Mouse (Mus musculus) heart, embryonic 13.5 days (tissue): Measurements from ENCODE around the gene Cldnd2. TPM values are rescaled to one million over a fixed set of nuclear protein-coding genes. Genes with fewer than 3 reads are reported as not detected.

Experiments
- microRNA-seq: library from miRNA; unstranded; fragments of <30 nt; microRNA quantifications from one replicate; pipeline ENCODE4, GENCODE M21; 2016
- polyA plus RNA-seq: library from polyadenylated mRNA; unstranded; fragments of >200 nt; fragmentation: Nextera tagmentation; extraction: Ambion mirVana; gene quantifications from 2 replicates; pipeline ENCODE4 v1.2.1, GENCODE M21; 2015

The Cldnd2 gene
- polyA plus RNA-seq, 1 experiment from 2014 or later: not detected

Small RNAs within 50 kb of the gene (microRNA-seq; reads per million reads assigned to microRNA genes)
- 1.8 reads per million for gene Mir7051

Other genes starting within 250 kb of the Cldnd2 start
- gene Zfp715, start 127.5 kb upstream of the Cldnd2 start, polyA plus RNA-seq: 8.2 and 8.8 TPM in 2 replicates
- gene Siglecf, start 89.4 kb upstream of the Cldnd2 start, polyA plus RNA-seq: 0.17 TPM in 1 of 2 replicates, not detected in the other
- 0.08 and 0.19 TPM in 2 replicates for gene Siglecg, start 32.6 kb upstream of the Cldnd2 start, polyA plus RNA-seq
- 0.34 TPM in 1 of 2 replicates, not detected in the other for gene Lim2, start 13.1 kb upstream of the Cldnd2 start, polyA plus RNA-seq
- gene Nkg7, start 3.7 kb upstream of the Cldnd2 start, polyA plus RNA-seq: 0.85 and 1.4 TPM in 2 replicates
- gene Etfb, start 3.3 kb downstream of the Cldnd2 start, polyA plus RNA-seq: 513 and 605 TPM in 2 replicates
- 0.32 and 0.33 TPM in 2 replicates for gene Gm45233, start 3.3 kb downstream of the Cldnd2 start, polyA plus RNA-seq
- 2.2 and 2.8 TPM in 2 replicates for gene Vsig10l, start 22.4 kb downstream of the Cldnd2 start, polyA plus RNA-seq
- 0.09 and 0.12 TPM in 2 replicates for gene Iglon5, start 49.3 kb downstream of the Cldnd2 start, polyA plus RNA-seq
- gene 4931406B18Rik, start 65.2 kb downstream of the Cldnd2 start, polyA plus RNA-seq: not detected in 2 replicates
- gene Cd33, start 103.6 kb downstream of the Cldnd2 start, polyA plus RNA-seq: 0.68 and 1.1 TPM in 2 replicates
- gene Zfp658, start 121.5 kb downstream of the Cldnd2 start, polyA plus RNA-seq: 1.2 and 1.3 TPM in 2 replicates
- 7.0 TPM in 2 replicates for gene Zfp719, start 138.8 kb downstream of the Cldnd2 start, polyA plus RNA-seq
- gene Zfp819, start 166.4 kb downstream of the Cldnd2 start, polyA plus RNA-seq: not detected in 2 replicates
- not detected in 2 replicates for gene Ceacam18, start 193.9 kb downstream of the Cldnd2 start, polyA plus RNA-seq
- gene Siglece, start 219.4 kb downstream of the Cldnd2 start, polyA plus RNA-seq: 0.41 and 0.52 TPM in 2 replicates
- gene Ctu1, start 231.2 kb downstream of the Cldnd2 start, polyA plus RNA-seq: 6.3 and 6.8 TPM in 2 replicates
- gene Klk14, start 249.6 kb downstream of the Cldnd2 start, polyA plus RNA-seq: not detected in 2 replicates